Mouse (Mus musculus): ENCODE measurements at regions not wholly inside any gene's neighbourhood (a gene's known extent, or its start where the extent isn't known, plus 50 kb on each side); places are given as distances from the start of the nearest gene placed in this dataset.

GRCm38 (mm10) chr9:94433468-94433867 is 104.4 kb downstream of the 1190002N15Rik start:
- no peak for TF ChIP-seq CTCF (conservative IDR thresholded peaks at IDR 0.05; ENCODE audit: insufficient read depth, insufficient read length, low read depth, low read length)
- TF ChIP-seq POLR2A (IDR thresholded peaks at IDR 0.05; ENCODE audit: low read depth, low read length), result no peak

Measured in kidney, adult 2 months (tissue).